Mouse (Mus musculus) embryonic facial prominence, embryonic 14.5 days (tissue): ENCODE results near the gene Tmem30c. TPM values are rescaled to one million over a fixed set of nuclear protein-coding genes. Genes with fewer than 3 reads are reported as not detected.

Source experiments
- ATAC-seq: fragments of 200-750 bp; cut with Nextera tagmentation; 2 replicates; pipeline ENCODE4 v1.8.0; 2017; ENCODE audit warnings: low read depth, moderate number of reproducible peaks, moderate TSS enrichment
- DNase-seq: peaks from one replicate; pipeline ENCODE4 v3.0.0-alpha.2; 2015; ENCODE audit warnings: low spot score
- H3K27ac ChIP-seq: fragments of 300-500 bp; sonication (generic); replicated peaks from 2 replicates; pipeline ENCODE4 v1.5.1; 2014; ENCODE audit warnings: low read depth, mild to moderate bottlenecking, low read length, moderate library complexity
- H3K27me3 ChIP-seq: fragments of 300-500 bp; sonication (generic); replicated peaks from 2 replicates; pipeline ENCODE4 v1.6.1; 2014; ENCODE audit warnings: low read length; ENCODE audit not compliant: control insufficient read depth, insufficient read depth
- H3K36me3 ChIP-seq: fragments of 300-500 bp; sonication (generic); 2 replicates; pipeline ENCODE4 v1.6.1; 2014; ENCODE audit warnings: low read length, mixed read lengths; ENCODE audit not compliant: control insufficient read depth, insufficient read depth
- H3K4me1 ChIP-seq: fragments of 300-500 bp; sonication (generic); 2 replicates; pipeline ENCODE4 v1.6.1; 2014; ENCODE audit warnings: antibody characterized with exemption, low read length; ENCODE audit not compliant: control insufficient read depth, insufficient read depth
- H3K4me2 ChIP-seq: fragments of 300-500 bp; sonication (generic); 2 replicates; pipeline ENCODE4 v1.6.1; 2014; ENCODE audit warnings: low read depth, mild to moderate bottlenecking, low read length, moderate library complexity, mixed read lengths
- H3K4me3 ChIP-seq: fragments of 300-500 bp; sonication (generic); 2 replicates; pipeline ENCODE4 v1.5.1; 2014; ENCODE audit warnings: low read depth, mild to moderate bottlenecking, low read length
- H3K9ac ChIP-seq: fragments of 300-500 bp; sonication (generic); 2 replicates; pipeline ENCODE4 v1.6.1; 2014; ENCODE audit warnings: low read depth, mild to moderate bottlenecking, low read length, moderate library complexity, mixed read lengths
- H3K9me3 ChIP-seq: fragments of 300-500 bp; sonication (generic); 2 replicates; pipeline ENCODE4 v1.6.1; 2016; ENCODE audit warnings: low read length; ENCODE audit not compliant: control insufficient read depth
- WGBS: fragments of 180-500 bp; shearing (Covaris S2); extraction: QIAGEN DNeasy Blood & Tissue Kit; methylation state at CpG from one replicate; pipeline ENCODE4 v1.1.7; 2014; 5-methylcytosine and 5-hydroxymethylcytosine counted together
- polyA plus RNA-seq: library from polyadenylated mRNA; unstranded; fragments of >200 nt; fragmentation: Nextera tagmentation; extraction: Ambion mirVana; gene quantifications from 2 replicates; pipeline ENCODE4 v1.2.1, GENCODE M21; 2014

The Tmem30c gene
- polyA plus RNA-seq, 1 experiment from 2014 or later = not detected

GRCm38 (mm10) chr16:57251589-57252421 lies 40.9 kb downstream of the Tmem30c start:
- Histone ChIP-seq H3K4me3 (no peak overlapping the region), H3K4me2 (no peak overlapping the region), H3K4me1 (no peaks in the 10 kb centered on the region), H3K27me3 (no peaks in the 10 kb centered on the region), H3K9me3 (0 out of 2 replicates have a peak, but pooled peaks cover 6% of the 10 kb centered on the region), H3K36me3 (no peaks in the 10 kb centered on the region), H3K27ac (no peak overlapping the region), H3K9ac (no peak overlapping the region)
- 48% methylated on average over 7 of the region's 7 CpGs for WGBS
- DNase-seq (peak; percentile 77), ATAC-seq (no peak)

- H3K9ac ChIP-seq = no peak overlapping the region
- H3K9me3 ChIP-seq = 0 out of 2 replicates have a peak, but pooled peaks cover 6% of the 10 kb centered on the region
- no peaks in the 10 kb centered on the region for H3K27me3 ChIP-seq
- H3K4me1 ChIP-seq = no peaks in the 10 kb centered on the region
- ATAC-seq (no peak), DNase-seq (no peak)
- H3K4me2 ChIP-seq = no peak overlapping the region
- H3K36me3 ChIP-seq = no peaks in the 10 kb centered on the region
- no peak overlapping the region for H3K4me3 ChIP-seq
- 88% methylated on average over 4 of the region's 4 CpGs for WGBS
- H3K27ac ChIP-seq = no peak overlapping the region
These were observed 41.7 kb downstream of the Tmem30c start for GRCm38 (mm10) chr16:57250991-57251390.

- no peak overlapping the region for H3K4me3 ChIP-seq
- DNase-seq = no peak
- no peaks in the 10 kb centered on the region for H3K27me3 ChIP-seq
- H3K9ac ChIP-seq = no peak overlapping the region
- H3K4me2 ChIP-seq = no peak overlapping the region
- H3K4me1 ChIP-seq = peaks cover 5% of the 10 kb centered on the region; the same call in 1 of the 2 replicates
- 0 out of 2 replicates have a peak, but pooled peaks cover 6% of the 10 kb centered on the region for H3K9me3 ChIP-seq
- ATAC-seq = no peak
- H3K36me3 ChIP-seq = no peaks in the 10 kb centered on the region
- 94% methylated on average over 4 of the region's 4 CpGs for WGBS
- H3K27ac ChIP-seq = no peak overlapping the region
These were observed 45.2 kb downstream of the Tmem30c start for GRCm38 (mm10) chr16:57247464-57247863.

GRCm38 (mm10) chr16:57246596-57246995 lies 46.1 kb downstream of the Tmem30c start:
- no peak overlapping the region for H3K4me3 ChIP-seq

GRCm38 (mm10) chr16:57243858-57244248 lies 48.8 kb downstream of the Tmem30c start:
- Histone ChIP-seq H3K4me3 (no peak overlapping the region), H3K27me3 (no peaks in the 10 kb centered on the region), H3K9ac (no peak overlapping the region), H3K9me3 (no peaks in the 10 kb centered on the region), H3K4me2 (no peak overlapping the region; the same call in 1 of the 2 replicates), H3K4me1 (peaks cover 5% of the 10 kb centered on the region; the same call in 1 of the 2 replicates), H3K36me3 (no peaks in the 10 kb centered on the region), H3K27ac (no peak overlapping the region; the same call in 1 of the 2 replicates)
- 8% methylated on average over 6 of the region's 6 CpGs for WGBS
- DNase-seq (peak; percentile 92), ATAC-seq (peak; percentile 72; the same call in 1 of the 2 replicates)

More at GRCm38 (mm10) chr16:57246596-57246995, 46.1 kb downstream of the Tmem30c start:
- 89% methylated on average over 3 of the region's 3 CpGs for WGBS
- Histone ChIP-seq H3K27ac (no peak overlapping the region), H3K36me3 (no peaks in the 10 kb centered on the region), H3K27me3 (no peaks in the 10 kb centered on the region), H3K4me1 (peaks cover 5% of the 10 kb centered on the region; the same call in 1 of the 2 replicates), H3K4me2 (no peak overlapping the region), H3K9ac (no peak overlapping the region), H3K9me3 (0 out of 2 replicates have a peak, but pooled peaks cover 6% of the 10 kb centered on the region)
- no peak for ATAC-seq
- DNase-seq = no peak

- DNase-seq = peak; percentile 78
These were observed 49.3 kb downstream of the Tmem30c start for GRCm38 (mm10) chr16:57243205-57243857.

GRCm38 (mm10) chr16:57242857-57243204 lies 49.8 kb downstream of the Tmem30c start:
- Histone ChIP-seq H3K27ac (no peak overlapping the region), H3K36me3 (no peaks in the 10 kb centered on the region), H3K4me3 (no peak overlapping the region), H3K4me2 (no peak overlapping the region), H3K27me3 (no peaks in the 10 kb centered on the region), H3K4me1 (peaks cover 5% of the 10 kb centered on the region; the same call in 1 of the 2 replicates), H3K9ac (no peak overlapping the region), H3K9me3 (no peaks in the 10 kb centered on the region)
- ATAC-seq = no peak
- no peak for DNase-seq
- 53% methylated on average over 5 of the region's 5 CpGs for WGBS

More at GRCm38 (mm10) chr16:57243205-57243857, 49.3 kb downstream of the Tmem30c start:
- Histone ChIP-seq H3K9ac (no peak overlapping the region), H3K4me3 (no peak overlapping the region), H3K9me3 (no peaks in the 10 kb centered on the region), H3K27me3 (no peaks in the 10 kb centered on the region), H3K27ac (no peak overlapping the region; the same call in 1 of the 2 replicates), H3K4me1 (peaks cover 5% of the 10 kb centered on the region; the same call in 1 of the 2 replicates), H3K4me2 (no peak overlapping the region; the same call in 1 of the 2 replicates), H3K36me3 (no peaks in the 10 kb centered on the region)
- peak; percentile 66 for ATAC-seq
- 25% methylated on average over 10 of the region's 10 CpGs for WGBS

- Histone ChIP-seq H3K4me3 (no peak overlapping the region), H3K9ac (no peak overlapping the region), H3K9me3 (no peaks in the 10 kb centered on the region), H3K4me2 (no peak overlapping the region), H3K36me3 (no peaks in the 10 kb centered on the region), H3K27ac (no peak overlapping the region), H3K4me1 (no peaks in the 10 kb centered on the region), H3K27me3 (no peaks in the 10 kb centered on the region)
- no peak for ATAC-seq
- DNase-seq = peak; percentile 55
- 31% methylated on average over 7 of the region's 7 CpGs for WGBS
These were observed 56.7 kb downstream of the Tmem30c start for GRCm38 (mm10) chr16:57235871-57236510.
